Mouse (Mus musculus) lung, embryonic 15.5 days (tissue): ENCODE results near the gene Gdpgp1. TPM values are rescaled to one million over a fixed set of nuclear protein-coding genes. Genes with fewer than 3 reads are reported as not detected.
A peak's percentile ranks its signal among the peaks of the same experiment; 100 is the strongest.

Experiments
- ATAC-seq: fragments of 200-750 bp; cut with Nextera tagmentation; 2 replicates; pipeline ENCODE4 v1.8.0; 2017; ENCODE audit warnings: moderate number of reproducible peaks, borderline replicate concordance; ENCODE audit not compliant: low FRiP score, low TSS enrichment; ENCODE audit errors: extremely low read depth
- H3K27ac ChIP-seq: fragments of 300-500 bp; sonication (generic); 2 replicates; pipeline ENCODE4 v1.5.1; 2015; ENCODE audit warnings: moderate library complexity, mild to moderate bottlenecking, inconsistent platforms
- H3K27me3 ChIP-seq: fragments of 300-500 bp; sonication (generic); 2 replicates; pipeline ENCODE4 v1.6.1; 2015; ENCODE audit warnings: inconsistent platforms
- H3K36me3 ChIP-seq: fragments of 300-500 bp; sonication (generic); 2 replicates; pipeline ENCODE4 v1.6.1; 2015; ENCODE audit warnings: inconsistent platforms
- H3K4me1 ChIP-seq: fragments of 300-500 bp; sonication (generic); 2 replicates; pipeline ENCODE4 v1.6.1; 2015; ENCODE audit warnings: inconsistent platforms
- H3K4me2 ChIP-seq: fragments of 300-500 bp; sonication (generic); 2 replicates; pipeline ENCODE4 v1.6.1; 2015; ENCODE audit warnings: inconsistent platforms, mild to moderate bottlenecking, moderate library complexity
- H3K4me3 ChIP-seq: fragments of 300-500 bp; sonication (generic); 2 replicates; pipeline ENCODE4 v1.5.1; 2015; ENCODE audit warnings: mild to moderate bottlenecking, inconsistent platforms
- H3K9ac ChIP-seq: fragments of 300-500 bp; sonication (generic); 2 replicates; pipeline ENCODE4 v1.6.1; 2015; ENCODE audit warnings: inconsistent platforms
- H3K9me3 ChIP-seq: fragments of 300-500 bp; sonication (generic); 2 replicates; pipeline ENCODE4 v1.6.1; 2016; ENCODE audit warnings: inconsistent platforms
- WGBS: fragments of 180-500 bp; shearing (Covaris S2); methylation state at CpG from one replicate; pipeline ENCODE4 v1.1.7; 2015; 5-methylcytosine and 5-hydroxymethylcytosine counted together
- polyA plus RNA-seq: library from polyadenylated mRNA; unstranded; fragments of >200 nt; fragmentation: Nextera tagmentation; extraction: Ambion mirVana; gene quantifications from 2 replicates; pipeline ENCODE4 v1.2.1, GENCODE M21; 2015

Gene Gdpgp1
- polyA plus RNA-seq, 1 experiment from 2014 or later = 4.0 TPM

DNA sequence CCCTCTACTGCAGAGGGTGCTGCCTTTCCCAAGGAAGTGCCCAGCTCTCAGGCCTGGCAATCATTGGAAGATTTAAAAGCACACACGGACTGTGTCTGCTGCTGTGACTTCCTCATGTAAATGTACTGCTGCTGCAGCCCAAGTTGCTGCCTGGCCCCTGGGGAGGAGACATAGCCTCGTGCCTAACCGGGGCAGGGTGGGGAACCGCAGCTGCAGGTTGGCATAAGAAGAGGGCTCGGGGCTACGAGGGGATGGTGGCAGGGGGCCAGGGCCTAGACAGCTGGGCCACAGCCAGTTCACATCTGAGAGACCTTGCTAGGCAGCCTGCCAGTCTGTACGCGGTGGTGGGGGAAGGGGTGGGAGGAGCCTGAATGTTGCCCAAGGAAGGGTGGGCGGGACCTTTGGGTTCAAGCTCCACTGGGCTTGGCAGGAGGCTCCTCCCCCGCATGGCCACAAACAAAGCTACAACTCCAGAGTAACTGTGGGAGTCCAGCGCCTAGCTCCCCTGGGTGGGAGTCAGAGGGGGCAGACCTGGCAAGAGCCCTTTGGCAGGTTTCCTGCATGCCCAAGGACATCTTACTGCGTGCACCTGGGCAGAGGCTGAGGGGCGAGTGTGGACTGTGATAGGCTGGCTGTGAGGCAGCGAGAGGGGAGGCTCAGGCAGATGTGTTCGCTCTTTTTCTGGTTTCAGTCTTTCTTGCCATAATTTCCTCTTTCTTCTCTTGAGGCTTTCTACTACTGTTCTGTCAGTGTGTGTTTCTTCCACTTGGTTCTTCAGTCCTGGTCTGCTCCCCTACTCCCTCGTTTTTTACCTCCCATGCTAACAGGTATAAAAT lies 40.2 kb upstream of the Gdpgp1 start:
- H3K4me1 ChIP-seq = peaks cover 46% of the 10 kb centered on the region
- WGBS = 11% methylated on average over 16 of the region's 16 CpGs

DNA sequence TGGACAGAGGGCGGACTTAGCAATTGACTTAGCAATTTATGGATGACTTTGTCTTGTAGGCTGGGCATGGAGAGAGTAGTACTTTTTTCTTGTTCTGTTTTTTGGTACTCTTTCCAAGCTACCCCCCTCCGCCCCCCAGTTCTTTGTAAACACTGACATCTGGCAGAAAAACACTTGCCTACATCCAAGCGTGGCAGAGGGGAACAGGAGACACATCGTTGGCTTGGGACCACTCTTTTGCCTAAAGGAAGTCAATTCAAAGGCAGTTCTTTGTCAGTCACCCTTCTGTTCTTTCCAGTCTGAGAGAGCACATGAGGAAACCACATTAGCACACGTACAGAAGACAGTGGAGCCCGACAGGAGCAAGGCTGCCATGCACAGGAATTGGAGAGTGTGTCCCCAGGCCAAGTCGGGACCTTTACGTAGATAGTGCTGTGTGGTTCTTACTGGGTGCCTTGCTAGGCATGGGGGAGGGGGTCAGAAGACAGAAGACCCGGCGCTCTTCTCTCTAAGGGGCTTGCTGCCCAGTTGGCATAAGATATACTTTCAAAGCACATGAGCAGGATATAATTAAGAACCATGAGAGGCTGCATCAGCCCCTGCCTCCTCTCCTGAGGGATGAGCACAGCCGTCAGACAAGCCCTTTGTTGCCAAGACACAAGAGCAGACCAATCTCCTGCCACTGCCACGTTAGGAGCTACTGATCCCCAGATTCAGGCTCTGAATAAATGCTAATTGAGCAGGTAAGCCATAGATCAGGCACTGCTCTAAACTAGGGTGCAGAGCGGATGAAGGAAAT lies 38.5 kb upstream of the Gdpgp1 start:
- Histone ChIP-seq H3K36me3 (no peaks in the 10 kb centered on the region), H3K4me3 (no peak overlapping the region), H3K27me3 (no peaks in the 10 kb centered on the region), H3K27ac (peak overlapping the region; percentile 67), H3K4me1 (peaks cover 46% of the 10 kb centered on the region), H3K9me3 (no peaks in the 10 kb centered on the region), H3K4me2 (no peak overlapping the region), H3K9ac (no peak overlapping the region)
- WGBS = 70% methylated on average over 13 of the region's 13 CpGs
- no peak for ATAC-seq

More for the DNA sequence above, 40.2 kb upstream of the Gdpgp1 start:
- no peaks in the 10 kb centered on the region for H3K9me3 ChIP-seq
- 0 out of 2 replicates have a peak overlapping the region, but pooled peaks have one; percentile 45 for H3K9ac ChIP-seq
- no peaks in the 10 kb centered on the region for H3K27me3 ChIP-seq
- peak overlapping the region; percentile 65 for H3K4me2 ChIP-seq
- H3K4me3 ChIP-seq = peak overlapping the region; percentile 34
- ATAC-seq = peak; percentile 86
- no peaks in the 10 kb centered on the region for H3K36me3 ChIP-seq
- H3K27ac ChIP-seq = peak overlapping the region; percentile 93

DNA sequence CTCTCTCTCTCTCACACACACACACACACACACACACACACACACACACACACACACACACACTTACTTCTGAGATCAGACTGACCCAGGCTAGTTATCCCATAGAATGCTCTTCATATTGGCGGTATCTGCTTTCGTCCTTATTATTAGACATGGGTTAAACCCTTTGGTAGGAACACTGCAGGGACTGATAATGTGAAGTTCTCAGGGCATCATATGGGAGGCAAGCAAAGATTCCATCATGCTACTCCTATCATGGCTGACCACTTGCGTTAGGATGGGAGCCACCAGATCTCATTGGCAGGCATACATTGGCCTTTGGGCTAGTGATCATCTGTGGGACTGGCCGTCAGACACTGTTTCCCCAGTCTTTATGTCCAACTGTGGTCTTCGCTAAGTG lies 37.5 kb upstream of the Gdpgp1 start:
- H3K9me3 ChIP-seq = no peaks in the 10 kb centered on the region
- H3K27me3 ChIP-seq = no peaks in the 10 kb centered on the region
- no peak for ATAC-seq
- H3K4me2 ChIP-seq = no peak overlapping the region
- no peak overlapping the region for H3K27ac ChIP-seq
- no peaks in the 10 kb centered on the region for H3K36me3 ChIP-seq
- H3K4me1 ChIP-seq = peaks cover 54% of the 10 kb centered on the region
- no peak overlapping the region for H3K9ac ChIP-seq
- 93% methylated on average over 5 of the region's 5 CpGs for WGBS
- H3K4me3 ChIP-seq = no peak overlapping the region

DNA sequence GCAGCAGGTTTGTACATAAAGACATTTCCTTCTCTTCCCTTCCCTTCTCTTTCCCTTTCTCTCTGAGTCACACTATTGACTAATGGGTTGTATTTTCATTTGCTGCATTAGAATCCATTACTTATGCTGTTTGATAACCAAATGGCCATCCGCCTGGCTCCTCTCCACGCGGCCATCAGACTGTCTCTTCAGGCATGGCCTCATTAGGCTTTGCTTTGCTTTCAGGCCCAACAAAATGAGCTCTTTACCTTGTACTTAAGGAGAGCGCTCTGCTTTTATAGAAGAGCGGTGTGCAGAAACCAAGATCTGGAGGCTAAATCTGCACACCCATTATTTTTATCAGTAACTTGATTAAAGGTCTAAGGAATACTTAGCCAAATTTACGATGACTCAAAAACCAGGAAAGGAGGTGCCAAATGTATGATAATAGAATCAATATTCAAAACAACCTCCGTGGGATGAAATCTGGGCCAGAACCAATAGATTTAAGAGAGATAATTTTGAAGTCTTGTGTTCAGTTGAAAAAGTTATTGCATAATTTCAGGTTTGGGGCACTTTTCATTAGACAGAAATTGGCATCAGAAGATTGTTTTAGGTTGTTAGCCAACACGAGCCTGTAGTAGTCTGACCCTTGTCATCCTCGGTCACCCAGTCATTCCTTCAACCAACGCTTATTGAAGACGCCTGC lies 36.9 kb upstream of the Gdpgp1 start:
- no peaks in the 10 kb centered on the region for H3K36me3 ChIP-seq
- WGBS = 81% methylated on average over 10 of the region's 11 CpGs
- no peaks in the 10 kb centered on the region for H3K27me3 ChIP-seq
- peaks cover 59% of the 10 kb centered on the region for H3K4me1 ChIP-seq
- H3K27ac ChIP-seq = no peak overlapping the region
- no peak overlapping the region for H3K4me2 ChIP-seq
- H3K9me3 ChIP-seq = no peaks in the 10 kb centered on the region
- H3K4me3 ChIP-seq = no peak overlapping the region
- H3K9ac ChIP-seq = no peak overlapping the region
- no peak for ATAC-seq

DNA sequence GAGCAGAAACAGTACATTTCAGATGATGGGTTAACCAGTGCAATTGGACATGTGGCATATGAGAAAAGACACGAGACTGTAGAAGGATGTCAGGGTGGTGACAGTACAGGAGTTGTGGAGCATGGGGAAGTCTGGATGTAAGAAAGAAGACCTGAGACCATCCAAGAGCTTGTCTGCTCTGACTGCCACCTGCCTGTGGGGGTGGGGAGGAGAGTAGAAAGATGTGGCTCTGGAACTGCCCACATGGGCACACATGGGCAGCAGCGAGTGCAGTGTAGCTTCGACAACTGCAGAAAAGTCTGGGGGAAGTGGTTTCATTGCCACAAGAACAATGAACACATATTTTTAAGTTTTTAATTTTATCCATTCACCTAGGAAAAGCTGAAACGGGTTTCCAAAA lies 35.3 kb upstream of the Gdpgp1 start:
- Histone ChIP-seq H3K9me3 (no peaks in the 10 kb centered on the region), H3K4me2 (peak overlapping the region; percentile 66), H3K4me3 (peak overlapping the region; percentile 55), H3K27me3 (no peaks in the 10 kb centered on the region), H3K9ac (no peak overlapping the region), H3K4me1 (peaks cover 48% of the 10 kb centered on the region), H3K27ac (peak overlapping the region; percentile 94), H3K36me3 (no peaks in the 10 kb centered on the region)
- ATAC-seq = no peak
- WGBS = 28% methylated on average over 4 of the region's 4 CpGs

DNA sequence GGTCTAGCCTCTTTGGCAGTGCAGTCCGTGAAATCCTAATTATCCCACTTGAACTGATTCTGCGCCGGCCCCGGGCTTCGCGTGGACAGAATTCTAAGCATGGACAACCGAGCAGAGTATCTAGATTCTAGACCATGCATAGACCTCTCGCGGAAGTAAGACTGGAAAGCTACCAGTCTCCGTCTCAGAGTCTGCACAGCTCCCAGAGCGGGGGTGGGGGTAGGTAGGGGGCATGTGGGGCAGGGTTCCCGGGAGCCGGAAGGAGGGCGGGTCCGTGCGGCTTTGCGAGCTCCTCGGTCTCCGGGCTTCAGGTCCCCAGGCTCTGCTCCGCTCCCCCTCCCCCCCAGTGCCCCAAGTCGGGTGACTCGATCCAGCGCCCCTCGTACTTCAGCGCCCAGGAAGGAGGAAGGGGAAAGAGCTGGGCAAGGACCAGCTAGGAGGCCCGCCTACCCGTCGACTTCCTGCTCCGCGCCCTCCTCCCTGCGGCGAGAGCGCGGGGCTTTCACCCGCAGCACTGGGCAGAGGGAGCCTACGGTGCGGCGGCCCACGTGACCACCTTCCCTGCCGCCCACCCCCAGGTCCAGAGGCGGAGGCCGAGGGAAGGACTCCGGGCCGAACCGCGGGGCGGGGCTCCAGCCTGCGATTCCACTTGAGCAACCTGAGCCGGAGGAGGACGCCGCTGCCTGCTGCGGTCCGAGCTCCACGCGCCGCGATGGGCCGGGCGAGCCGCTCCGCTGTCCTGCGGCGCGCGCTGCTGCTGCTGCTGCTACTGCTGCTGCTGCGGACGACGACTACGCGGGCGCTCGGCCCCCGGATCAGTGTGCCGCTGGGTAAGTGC lies 34.5 kb upstream of the Gdpgp1 start:
- Histone ChIP-seq H3K27me3 (no peaks in the 10 kb centered on the region), H3K36me3 (no peaks in the 10 kb centered on the region), H3K4me2 (peak overlapping the region; percentile 66), H3K27ac (peak overlapping the region; percentile 94), H3K4me3 (peak overlapping the region; percentile 55), H3K9me3 (no peaks in the 10 kb centered on the region), H3K9ac (peak overlapping the region; percentile 50), H3K4me1 (peaks cover 41% of the 10 kb centered on the region)
- under 1% methylated on average over 65 of the region's 74 CpGs for WGBS
- ATAC-seq = peak; percentile 92

DNA sequence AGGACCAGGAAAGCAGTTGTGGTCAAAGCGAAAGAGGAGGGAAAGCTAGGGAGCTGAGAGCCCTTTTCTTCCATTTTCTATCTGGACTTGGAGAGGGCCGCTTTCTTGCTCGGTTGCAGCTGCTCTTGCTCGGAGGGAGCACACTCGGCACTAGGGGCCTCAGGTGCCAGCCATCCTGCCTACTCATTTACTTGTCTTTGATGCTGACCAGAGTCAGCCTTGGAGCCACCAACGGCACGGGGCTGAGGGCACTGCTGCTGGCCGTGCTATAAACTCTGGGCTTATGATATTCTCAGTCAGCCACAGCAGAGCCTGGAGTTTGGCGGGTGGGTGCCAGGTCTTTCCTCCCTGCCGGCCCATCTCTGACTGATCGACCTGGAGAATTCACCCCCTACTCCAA lies 33.8 kb upstream of the Gdpgp1 start:
- Histone ChIP-seq H3K36me3 (no peaks in the 10 kb centered on the region), H3K27ac (peak overlapping the region; percentile 94), H3K27me3 (no peaks in the 10 kb centered on the region), H3K4me1 (peaks cover 41% of the 10 kb centered on the region), H3K9ac (peak overlapping the region; percentile 50), H3K9me3 (no peaks in the 10 kb centered on the region), H3K4me2 (peak overlapping the region; percentile 66), H3K4me3 (peak overlapping the region; percentile 55)
- ATAC-seq = peak; percentile 1; the same call in 1 of the 2 replicates
- WGBS = 2% methylated on average over 11 of the region's 11 CpGs

DNA sequence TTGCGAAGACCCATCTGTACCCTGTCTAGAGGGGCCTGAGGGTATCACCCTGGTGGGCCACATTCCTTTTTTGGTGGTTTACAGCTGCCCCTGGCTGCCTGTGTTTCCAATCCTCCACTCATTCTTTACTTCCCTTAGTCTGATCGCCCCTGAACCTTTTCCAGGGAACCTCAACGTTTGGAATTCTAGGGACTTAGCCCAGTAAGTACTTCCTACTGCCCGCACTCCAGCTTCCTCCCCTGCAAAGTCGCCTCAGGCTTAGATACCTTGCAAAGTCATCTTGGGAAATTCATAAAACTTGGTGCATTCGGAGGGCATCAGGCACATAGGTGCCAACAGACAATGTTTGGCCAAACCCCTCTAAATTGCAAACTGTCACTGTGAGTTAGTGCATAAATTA lies 33.4 kb upstream of the Gdpgp1 start:
- H3K4me2 ChIP-seq = peak overlapping the region; percentile 66
- H3K9ac ChIP-seq = peak overlapping the region; percentile 50
- ATAC-seq = no peak
- no peaks in the 10 kb centered on the region for H3K9me3 ChIP-seq
- peak overlapping the region; percentile 55 for H3K4me3 ChIP-seq
- H3K27me3 ChIP-seq = no peaks in the 10 kb centered on the region
- H3K36me3 ChIP-seq = no peaks in the 10 kb centered on the region
- peaks cover 37% of the 10 kb centered on the region for H3K4me1 ChIP-seq
- H3K27ac ChIP-seq = peak overlapping the region; percentile 94
- 26% methylated on average over 6 of the region's 6 CpGs for WGBS

DNA sequence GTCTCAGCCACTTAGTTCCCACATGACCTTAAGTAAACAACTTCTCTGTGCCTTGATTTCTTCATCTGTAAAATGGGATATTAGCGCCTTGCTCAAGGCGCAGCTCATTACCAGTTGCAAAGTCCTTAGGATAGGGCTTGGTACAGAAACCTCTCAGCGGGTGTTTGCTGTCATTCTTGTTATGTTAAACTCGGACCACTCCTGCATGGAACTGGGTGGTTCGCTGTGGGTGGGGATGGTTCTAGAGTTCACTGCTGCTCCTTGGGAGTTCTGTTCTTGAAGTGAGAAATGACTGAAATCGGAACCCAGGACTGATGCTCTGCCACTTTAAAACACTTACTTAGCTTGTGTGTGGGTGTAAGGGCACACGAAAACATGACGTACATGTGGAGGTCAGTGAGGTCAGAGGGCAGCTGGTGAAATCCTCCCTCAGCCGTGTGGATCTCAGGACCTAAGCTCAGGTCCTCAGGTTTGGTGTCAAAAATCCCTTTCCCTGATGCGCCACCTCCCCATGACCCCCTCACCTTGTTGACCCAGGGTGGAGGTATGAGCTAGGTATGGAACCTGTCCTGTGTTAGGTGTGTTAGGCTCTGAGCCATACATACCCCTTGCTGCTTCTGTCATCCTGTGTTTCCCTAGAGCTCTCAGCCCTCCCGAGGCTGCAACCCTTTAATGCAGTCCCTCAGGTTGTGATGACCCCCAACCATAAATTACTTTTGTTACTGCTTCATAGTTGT lies 32.6 kb upstream of the Gdpgp1 start:
- Histone ChIP-seq H3K4me1 (peaks cover 37% of the 10 kb centered on the region), H3K9me3 (no peaks in the 10 kb centered on the region), H3K27me3 (no peaks in the 10 kb centered on the region), H3K4me3 (peak overlapping the region; percentile 55; the same call in 1 of the 2 replicates), H3K9ac (no peak overlapping the region; the same call in 1 of the 2 replicates), H3K27ac (no peak overlapping the region), H3K36me3 (no peaks in the 10 kb centered on the region), H3K4me2 (peak overlapping the region; percentile 66)
- WGBS = 72% methylated on average over 11 of the region's 11 CpGs
- ATAC-seq = no peak

DNA sequence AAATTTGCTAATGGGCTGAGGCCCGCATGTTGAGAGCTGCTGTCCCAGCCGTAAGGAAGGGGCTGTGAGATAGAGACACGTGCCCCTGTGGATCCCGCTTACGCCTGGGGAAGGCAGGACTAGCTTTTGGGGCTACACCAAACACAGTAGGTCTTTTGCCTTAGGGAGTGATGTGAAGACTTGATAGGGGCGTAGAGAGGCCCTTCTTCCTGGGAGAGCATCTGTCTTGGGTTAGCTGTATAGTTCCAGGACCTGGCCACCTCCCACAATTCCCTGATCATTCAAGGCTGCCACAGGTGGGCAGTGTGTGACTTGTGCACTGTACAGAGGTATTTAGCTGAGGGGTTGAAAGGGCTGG lies 32.1 kb upstream of the Gdpgp1 start:
- ATAC-seq = no peak
- Histone ChIP-seq H3K36me3 (no peaks in the 10 kb centered on the region), H3K27ac (no peak overlapping the region), H3K27me3 (no peaks in the 10 kb centered on the region), H3K4me2 (no peak overlapping the region), H3K4me1 (peaks cover 37% of the 10 kb centered on the region), H3K9ac (no peak overlapping the region), H3K9me3 (no peaks in the 10 kb centered on the region), H3K4me3 (no peak overlapping the region)
- 89% methylated on average over 6 of the region's 6 CpGs for WGBS
